Mouse (Mus musculus): Measurements from ENCODE around the gene Bhlha9.

The Bhlha9 gene

DNA sequence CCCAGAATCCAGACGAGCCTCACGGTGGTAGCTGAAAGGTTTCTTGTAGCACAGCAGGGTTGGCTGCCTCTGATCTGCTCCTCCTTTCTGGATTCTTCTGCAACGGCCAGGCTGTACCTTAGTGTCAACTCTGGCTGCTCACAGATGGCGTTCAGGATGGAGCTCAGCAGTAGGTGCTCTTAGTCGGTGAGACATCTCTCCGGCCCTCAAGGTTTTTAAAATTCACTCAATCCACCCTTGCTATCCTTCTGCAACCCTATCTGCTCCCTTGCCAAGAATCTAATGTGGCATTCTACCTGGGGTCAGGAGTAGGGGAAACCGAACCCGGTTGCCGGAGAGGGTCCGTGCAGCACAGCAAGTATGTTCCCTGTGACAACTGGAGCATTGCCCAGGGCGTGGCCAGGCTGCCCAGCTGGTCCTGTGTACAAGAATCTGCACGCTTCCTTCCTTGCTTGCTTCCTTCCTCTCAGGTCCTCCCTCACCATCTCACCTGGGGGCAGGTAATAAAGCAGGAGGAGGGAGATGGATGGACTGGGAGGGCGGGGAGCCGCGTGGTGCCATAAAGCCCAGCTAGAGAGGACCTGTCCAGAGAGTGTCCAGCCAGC, at the start of gene Bhlha9:
Bhlha9 (plus strand) TSS at position 600 of the 605 bp plus-strand sequence.
- DNase-seq (ENCODE audit: low spot score): no peak

DNA sequence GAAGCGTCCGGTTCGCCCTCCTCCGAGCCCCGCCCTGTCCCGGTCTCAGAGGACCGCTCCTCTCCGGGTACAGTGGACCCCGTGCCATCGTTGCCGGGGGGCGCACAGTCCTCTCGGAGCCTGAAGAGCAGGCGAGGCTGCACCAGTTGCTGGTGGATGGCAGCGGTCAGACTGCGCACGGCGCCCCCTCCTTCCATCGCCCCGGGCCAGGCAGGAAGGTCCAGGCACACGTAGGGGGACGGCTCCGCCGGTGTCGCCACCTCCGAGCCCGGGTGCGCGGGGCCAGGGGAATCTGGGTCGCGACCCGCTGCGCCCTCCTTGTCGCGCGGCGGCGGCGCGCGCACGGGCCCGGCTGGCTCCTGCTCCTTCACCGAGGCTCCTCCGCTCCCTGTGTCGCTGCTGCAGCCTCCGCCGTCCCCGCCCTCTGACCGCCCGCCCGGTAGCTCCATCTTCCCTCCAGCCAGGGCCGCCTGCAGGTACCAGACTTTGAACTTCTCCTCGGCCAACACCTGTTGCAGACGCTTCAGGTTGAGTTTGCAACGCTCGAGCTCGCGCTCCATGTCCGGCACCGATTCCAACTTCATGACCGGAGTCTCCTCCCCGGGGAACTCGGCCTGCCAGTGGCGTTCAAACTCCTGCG, 49.6 kb upstream of the Bhlha9 start:
- peak; percentile 15 for DNase-seq (ENCODE audit: low spot score)

DNA sequence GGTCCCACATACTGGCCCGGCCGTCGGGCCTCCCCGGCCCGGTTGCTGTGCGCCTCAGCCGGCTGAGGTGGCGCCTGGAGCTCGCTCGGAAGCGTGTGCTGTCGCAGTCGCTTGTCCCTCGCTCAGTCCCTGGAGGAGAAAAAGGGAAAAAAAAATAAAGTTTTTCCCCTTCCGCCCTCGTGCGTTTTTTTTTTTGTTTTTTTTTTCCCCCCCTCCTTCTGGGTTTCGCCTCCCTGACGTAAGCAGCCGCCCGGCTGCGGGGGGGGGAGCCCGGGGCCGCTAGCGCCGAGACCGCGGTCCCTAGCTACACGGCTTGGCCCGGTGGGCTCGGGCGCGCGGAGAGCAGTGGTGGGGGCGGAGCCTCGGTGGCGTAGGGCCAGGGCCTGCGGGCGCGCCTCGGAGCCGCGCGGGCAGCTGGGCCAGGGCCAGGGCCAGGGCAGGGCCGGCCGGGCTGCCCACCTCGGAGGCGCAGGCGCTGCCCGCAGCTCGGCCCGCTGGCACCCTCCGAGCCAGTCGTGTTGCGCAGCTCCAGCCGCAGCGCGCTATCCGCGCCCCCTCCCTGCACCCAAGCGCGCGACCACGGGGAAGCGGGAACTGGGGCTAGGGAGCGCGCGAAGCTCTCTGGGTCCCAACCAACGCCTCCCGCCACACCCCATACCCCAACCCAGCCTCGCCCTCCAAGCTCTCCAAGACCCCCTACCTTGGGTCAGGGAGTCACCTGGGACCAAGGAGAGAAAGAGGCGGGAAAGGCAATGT, 48.9 kb upstream of the Bhlha9 start:
- peak; percentile 43 for DNase-seq (ENCODE audit: low spot score)

DNA sequence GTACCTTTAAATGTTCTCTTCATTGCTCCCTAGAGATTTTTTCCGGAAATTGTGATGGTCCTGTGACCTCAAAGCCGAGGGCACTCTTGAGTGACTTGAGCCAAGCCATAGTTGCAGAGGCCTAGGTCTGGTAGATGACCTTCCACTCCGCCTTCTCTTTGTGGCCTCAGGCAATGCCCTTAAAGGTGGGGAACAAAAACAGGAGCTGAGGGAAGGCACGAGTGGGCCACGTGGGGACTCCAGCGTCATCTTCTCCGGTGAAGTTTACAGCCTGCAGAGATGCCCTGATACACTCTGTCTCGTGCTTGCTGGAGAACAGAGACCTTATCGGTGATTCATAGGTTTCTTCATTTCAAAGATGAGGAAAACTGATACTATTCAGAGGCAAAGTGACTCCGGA, 48.2 kb upstream of the Bhlha9 start:
- no peak for DNase-seq (ENCODE audit: low spot score)

DNA sequence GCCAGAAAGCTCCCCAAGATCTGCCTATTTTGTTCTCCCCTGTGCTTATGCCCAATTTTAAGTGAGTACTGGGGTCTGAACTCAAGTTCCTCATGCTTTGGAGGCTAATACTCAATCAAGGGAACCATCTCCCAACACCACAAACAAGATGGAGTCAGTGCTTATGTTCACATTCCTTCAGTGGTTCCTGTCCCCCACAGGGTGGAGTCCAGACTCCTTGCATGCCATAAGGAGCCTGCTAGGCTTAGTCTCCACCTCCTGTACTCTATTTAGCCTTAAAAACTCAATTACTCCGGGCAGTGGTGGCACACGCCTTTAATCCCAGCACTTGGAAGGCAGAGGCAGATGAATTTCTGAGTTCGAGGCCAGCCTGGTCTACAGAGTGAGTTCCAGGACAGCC, 47.4 kb upstream of the Bhlha9 start:
- no peak for DNase-seq (ENCODE audit: low spot score)

DNA sequence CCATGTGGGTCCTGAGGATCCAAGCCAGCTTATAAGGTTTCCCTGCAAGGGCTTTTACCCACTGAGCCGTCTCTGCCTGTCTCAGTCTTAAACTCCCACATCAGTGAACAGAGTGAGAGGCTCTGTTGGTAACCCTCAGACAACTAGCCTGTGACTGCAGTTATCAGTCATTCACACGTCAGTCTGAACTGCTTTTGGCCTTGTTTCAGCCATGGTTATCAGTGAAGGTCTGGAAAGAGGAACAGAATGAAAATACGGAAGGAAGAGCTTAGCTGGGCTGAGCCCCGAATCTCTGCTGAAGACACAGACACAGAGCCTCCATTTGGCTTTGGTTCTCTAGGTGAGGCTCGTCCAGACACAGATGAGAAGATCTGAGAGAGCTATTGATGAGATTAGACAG, 43.7 kb upstream of the Bhlha9 start:
- DNase-seq (ENCODE audit: low spot score): no peak

DNA sequence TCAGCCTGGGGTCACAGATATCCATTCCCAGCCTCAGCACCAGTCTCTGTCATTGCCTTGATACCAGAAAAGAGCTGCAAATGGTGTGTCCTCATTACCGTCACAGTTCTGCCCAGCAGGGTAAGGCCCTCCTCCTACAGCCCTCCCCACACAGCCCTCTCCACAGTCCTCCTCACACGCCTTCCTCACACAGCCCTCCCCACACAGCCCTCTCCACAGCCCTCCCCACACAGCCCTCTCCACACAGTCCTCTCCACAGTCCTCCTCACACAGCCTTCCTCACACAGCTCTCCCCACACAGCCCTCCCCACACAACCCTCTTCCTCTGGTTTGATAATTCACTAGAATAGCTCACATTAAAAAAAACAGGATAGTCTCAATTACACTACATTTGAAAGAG, 42.2 kb upstream of the Bhlha9 start:
- DNase-seq (ENCODE audit: low spot score): no peak

DNA sequence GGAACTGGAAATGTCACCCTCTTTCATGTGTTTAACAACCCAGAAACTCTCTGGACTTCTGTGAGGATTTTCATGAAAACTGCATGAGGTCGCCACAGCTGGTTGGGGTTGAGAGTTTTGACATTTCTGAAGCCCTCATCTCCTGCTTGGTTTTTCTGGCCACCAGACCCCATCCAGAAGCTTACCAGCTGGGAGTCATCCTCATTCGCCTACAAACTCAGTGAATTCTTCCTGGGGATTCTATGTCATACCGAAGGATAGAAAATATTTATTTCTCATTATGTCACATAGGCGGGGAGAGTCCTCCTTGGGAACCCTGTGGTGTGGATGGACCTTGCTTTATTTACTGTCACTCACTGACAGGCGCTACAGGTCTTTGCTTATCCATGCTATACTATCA, 41.8 kb upstream of the Bhlha9 start:
- DNase-seq (ENCODE audit: low spot score): no peak

DNA sequence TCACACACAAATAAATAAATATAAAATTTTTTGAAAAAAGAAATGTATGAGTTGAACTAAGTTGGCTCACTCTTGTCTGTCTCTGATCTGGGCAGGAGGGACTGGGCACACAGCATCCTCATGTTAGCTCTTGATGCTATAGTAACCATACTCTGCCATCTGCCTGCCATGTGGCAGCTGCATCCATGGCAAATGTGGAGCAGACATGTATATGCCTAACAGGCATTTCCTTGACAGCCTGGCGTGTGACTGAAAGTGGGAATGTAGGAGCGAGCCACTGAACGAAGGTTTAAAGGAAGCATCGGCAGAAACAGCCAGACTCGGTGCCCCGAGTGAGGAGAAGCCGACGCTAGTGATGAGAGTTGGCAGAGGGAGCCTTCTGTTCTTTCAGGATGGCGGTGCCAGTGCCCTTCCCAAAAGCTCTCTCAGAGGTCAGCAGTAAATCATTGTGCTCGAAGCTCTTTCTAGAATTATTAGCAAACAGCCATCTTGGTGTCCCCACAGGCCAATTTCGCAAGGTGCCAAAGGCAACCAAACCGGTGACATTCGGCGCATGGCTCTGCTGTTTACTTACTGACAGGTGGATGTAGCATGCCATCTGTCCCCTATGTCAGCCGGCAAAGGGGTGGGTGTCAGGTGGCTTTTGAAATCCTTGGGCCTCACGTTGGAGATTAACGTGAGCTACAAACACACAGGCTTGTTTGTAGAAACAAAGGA, 32.8 kb upstream of the Bhlha9 start:
- no peak for DNase-seq (ENCODE audit: low spot score)

DNA sequence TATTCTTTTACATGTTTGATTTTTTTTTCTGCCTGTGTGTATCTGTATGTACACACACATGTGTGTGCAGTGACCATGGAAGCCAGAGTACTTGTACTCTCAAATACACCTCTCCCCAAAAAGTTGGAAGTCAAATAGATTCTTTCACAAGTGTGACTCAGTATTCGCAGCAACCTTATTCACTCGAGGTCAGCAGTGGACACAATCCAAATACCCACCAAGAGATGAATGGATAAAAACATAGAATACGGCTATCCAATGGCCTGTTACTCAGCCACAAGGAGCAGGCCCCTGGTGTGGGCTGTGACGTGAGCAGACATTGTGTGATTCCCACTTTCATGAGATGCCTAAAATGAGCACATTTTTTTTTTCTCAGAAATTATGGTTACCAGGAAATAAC, 32.0 kb upstream of the Bhlha9 start:
- DNase-seq (ENCODE audit: low spot score): no peak

DNA sequence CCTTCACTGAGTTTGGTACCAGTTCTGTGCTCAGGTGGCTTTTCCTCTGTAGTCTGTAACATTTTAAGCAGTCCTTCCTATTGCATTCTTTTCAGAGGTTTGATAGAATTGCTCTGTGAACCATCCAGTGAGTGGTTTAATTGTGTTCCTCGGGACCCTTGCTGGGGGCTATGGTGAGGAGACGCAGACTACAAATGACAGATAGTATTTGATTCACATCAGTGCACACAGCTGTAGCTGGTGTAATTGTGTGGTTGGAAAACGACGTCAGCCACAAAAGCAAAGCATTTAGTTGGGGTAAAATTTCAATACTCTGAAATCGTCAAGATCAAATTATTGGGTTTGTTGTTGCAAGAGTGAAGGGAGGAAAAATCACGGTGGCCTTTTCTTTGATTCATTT, 28.0 kb upstream of the Bhlha9 start:
- DNase-seq (ENCODE audit: low spot score): no peak

DNA sequence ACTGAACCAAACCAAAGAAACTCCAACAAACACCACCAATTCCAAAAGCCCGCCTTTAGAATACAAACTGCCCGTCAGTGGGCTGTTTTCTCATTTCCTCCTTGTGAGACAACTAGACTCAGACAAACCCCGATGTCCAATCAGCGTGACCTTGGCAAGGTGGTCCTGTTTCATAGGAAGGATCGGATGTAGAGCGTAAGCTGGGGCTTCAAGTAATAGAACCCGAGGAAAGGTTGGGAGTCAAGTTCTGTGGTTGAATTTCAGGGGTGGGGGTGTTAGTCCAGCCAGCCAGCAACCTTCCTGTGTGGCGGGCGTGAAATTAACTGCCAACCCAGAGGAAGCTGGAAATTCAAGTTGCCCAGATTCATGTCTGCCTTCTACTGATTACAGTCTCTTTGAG, 27.2 kb upstream of the Bhlha9 start:
- DNase-seq (ENCODE audit: low spot score): no peak

DNA sequence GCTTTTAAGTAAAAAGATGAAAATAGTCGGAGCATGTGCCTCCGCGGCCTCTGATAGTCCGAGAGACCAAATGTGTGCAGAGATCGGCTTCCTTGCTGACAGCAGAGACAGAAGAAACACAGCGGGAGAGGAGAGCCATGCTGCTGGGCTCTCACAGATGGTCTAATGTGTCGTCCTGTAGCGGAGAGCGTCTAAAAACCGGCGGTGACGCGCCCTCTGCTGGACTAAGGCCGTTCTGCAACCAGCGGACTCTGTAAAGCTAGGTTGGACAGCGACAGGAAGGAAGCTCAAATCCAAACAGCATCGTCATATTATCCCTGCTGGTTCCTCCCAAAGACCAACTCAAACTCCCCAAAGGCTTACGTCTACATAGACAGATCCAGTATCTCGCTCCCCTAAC, 26.3 kb upstream of the Bhlha9 start:
- DNase-seq (ENCODE audit: low spot score): peak; percentile 88

DNA sequence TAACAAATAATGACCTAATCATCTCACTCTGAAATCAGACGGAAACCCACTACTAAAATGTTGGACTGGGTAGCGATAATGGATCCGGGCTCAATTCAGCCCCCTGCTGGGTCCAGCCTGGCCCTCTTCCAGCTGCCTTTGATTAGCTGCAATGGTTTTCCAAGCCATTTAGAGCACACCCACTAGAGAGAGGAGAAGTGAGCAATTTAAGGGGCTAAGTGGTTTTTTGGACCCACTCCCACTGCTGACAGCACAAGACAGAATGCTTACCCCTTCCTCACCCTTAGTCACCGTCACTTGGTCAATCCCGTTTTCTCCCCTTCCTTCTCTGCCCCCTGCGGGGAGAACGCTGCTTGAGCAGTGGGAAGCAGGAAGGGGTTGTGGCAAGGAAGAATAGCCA, 25.2 kb upstream of the Bhlha9 start:
- no peak for DNase-seq (ENCODE audit: low spot score)

DNA sequence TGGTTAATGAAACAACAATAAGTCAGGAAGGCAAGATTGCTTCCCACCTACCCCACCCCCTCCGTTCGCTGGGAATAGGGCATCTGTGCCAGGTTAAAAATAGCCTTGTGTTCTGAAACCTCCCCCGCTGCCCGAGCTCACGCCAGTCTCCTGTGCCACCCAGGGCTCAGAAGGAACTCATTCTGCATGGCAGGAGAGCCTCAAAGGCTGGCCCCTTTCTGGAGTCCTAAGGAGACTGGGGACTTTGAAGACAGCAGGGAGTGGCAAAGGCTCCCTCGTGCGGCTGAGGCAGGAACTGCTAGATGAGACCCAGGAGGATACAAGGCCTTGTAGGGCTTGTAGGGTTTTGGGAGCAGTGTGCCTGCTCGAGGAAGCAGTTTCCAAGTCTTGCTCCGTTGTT, 24.8 kb upstream of the Bhlha9 start:
- DNase-seq (ENCODE audit: low spot score): peak; percentile 57

DNA sequence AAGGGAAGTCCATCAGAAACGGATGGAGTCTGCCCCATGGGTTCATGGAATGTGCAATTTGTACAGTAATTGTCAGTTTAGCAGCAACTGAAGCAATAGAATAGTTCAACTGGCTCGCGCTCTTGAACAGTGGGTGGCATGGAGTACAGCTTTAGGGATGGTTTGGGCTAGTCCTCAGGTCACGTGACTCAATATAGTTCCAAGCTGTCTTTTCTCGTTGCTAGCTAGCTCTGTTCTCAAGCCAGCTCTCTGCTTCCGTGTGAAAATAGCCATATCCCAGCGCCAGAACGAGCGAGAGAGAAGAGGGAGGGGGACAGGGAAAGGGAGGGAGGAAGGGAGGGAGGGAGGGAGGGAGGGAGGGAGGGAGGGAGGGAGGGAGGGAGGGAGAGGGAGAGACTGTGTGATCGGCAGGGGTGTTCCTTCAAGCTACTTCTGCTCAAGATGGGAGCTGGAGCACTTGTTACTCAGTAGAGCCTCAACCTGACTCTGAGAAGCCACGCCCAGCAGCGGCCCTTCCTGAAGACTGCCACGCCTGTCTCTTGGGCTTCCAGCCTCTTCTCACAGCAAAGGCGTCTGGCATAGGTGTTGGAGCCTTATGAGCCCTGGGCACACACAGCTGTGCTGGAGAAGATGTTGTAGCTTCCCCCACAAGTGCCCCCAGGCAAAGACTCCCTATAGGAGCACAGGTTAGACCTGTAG, 21.3 kb upstream of the Bhlha9 start:
- no peak for DNase-seq (ENCODE audit: low spot score)

DNA sequence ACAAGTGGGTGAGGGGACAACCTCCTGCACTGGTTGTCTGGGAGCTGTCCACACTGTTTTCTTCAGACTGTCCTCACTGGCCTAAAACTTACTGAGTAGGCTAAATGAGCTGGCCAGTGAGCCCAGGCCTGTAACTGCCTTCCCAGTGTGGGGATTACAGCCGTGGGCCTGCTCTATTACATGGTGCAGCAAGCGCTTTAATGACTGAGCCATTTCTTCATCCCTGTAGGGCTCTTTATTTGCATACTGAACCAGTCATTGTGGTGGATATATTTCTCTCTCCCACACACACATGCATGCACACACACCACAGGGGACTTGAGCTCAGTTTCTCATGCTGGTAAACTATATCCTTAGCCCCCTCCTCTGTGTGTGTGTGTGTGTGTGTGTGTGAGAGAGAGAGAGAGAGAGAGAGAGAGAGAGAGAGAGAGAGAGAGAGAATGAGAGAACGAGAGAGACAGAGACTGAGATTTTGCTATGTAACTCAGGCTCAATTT, 19.4 kb upstream of the Bhlha9 start:
- no peak for DNase-seq (ENCODE audit: low spot score)

DNA sequence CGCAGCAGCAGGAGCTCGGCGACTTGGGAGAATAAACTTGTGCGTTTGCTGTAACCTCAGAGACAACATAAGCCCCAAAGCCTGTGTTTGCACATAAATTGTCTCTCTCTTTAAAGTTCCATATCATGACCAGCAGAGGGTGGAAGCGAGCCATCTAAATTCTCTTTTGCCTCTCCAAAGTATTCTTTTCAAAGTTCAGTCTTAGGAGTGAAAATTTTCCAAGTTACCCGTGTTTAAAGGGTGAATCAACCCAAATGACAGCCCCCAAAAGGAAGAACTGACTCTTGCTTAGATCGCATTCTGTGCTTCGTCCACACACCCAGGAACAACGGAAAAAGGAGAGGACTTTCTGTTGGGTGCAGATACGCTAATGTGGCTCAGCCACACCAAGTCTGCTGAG, 17.2 kb upstream of the Bhlha9 start:
- peak; percentile 38 for DNase-seq (ENCODE audit: low spot score)

DNA sequence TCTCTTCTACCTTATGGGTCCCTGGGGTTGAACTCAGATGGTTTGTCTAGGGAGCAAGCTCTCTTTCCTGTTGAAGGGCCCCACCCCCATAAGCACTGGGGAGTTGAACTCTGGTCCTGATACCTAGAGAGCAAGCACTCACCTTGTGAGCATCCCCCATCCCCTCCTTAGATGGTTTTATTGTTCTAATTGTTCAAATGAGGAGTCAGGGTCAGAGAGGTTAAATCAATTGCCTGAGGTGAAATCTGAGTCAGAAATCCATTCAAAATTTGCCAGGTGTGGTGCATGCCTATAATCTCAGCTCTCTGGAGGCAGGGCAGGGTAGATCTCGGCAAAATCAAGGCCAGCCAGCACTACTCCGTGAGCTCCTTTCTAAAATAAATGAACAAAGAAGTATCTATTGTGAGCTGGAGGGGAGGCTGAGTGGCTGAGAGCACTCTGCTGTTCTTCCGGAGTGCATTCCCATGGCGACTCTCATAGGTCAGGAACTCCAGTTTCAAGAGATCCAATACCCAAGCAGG, 14.8 kb upstream of the Bhlha9 start:
- no peak for DNase-seq (ENCODE audit: low spot score)

DNA sequence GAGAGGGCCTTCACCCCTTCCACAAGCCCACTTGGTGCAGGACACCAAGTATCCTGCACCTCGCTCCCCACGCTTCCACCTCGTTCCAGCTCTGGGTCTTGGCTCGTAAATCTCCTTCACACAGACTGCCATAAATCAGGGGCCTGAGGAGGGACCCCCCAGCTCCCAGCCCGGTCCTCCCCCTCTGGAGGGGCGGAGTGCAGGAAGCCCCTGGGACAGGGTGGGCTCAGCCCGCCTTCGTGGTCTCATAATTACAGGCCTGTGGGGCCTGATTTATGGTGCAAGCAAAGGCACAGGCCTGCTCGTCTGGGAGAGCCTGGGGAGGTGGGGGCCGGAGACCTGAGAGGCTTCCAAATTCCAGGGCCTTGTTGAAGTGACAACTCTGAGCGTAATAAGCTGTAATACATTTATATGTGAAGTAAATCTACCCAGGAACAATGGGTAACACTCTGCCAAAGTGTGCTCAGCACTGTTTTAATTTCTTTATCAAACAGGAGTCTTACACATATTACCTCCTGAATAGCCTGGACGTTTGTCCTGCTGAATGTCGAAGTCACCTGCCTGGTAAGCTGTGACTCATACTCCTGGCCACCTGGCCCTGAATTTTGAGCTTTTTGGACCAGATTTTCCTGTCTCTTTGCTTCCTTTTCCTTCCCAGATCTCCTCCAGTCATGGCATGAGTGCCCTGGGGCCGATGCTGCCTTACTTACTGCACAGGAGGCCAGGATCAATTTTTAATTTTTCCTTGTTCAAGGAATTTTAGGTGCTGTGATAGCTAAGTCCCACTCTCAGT, 12.9 kb upstream of the Bhlha9 start:
- DNase-seq (ENCODE audit: low spot score): no peak

Measured in urinary bladder, postnatal 25 days (tissue).